Mouse (Mus musculus) intestine, embryonic 14.5 days (tissue): ENCODE results near the gene Gpr139. TPM values are rescaled to one million over a fixed set of nuclear protein-coding genes. Genes with fewer than 3 reads are reported as not detected.
A peak's percentile ranks its signal among the peaks of the same experiment; 100 is the strongest.

Experiments used
- ATAC-seq: fragments of 200-750 bp; cut with Nextera tagmentation; replicated peaks from 2 replicates; pipeline ENCODE4 v1.8.0; 2017; ENCODE audit warnings: low read depth, moderate number of reproducible peaks, moderate TSS enrichment, moderate library complexity; ENCODE audit not compliant: low FRiP score, low TSS enrichment
- DNase-seq: peaks from one replicate; pipeline ENCODE4 v3.0.0-alpha.2; 2018; ENCODE audit warnings: low spot score
- H3K27ac ChIP-seq: fragments of 300-500 bp; sonication (generic); 2 replicates; pipeline ENCODE4 v1.5.1; 2014; ENCODE audit warnings: low read depth, mild to moderate bottlenecking, control low read depth
- H3K27me3 ChIP-seq: fragments of 300-500 bp; sonication (generic); replicated peaks from 2 replicates; pipeline ENCODE4 v1.6.1; 2014; ENCODE audit warnings: low read length, control low read depth; ENCODE audit not compliant: control insufficient read depth, insufficient read depth
- H3K36me3 ChIP-seq: fragments of 300-500 bp; sonication (generic); 2 replicates; pipeline ENCODE4 v1.6.1; 2014; ENCODE audit warnings: low read length, control low read depth; ENCODE audit not compliant: control insufficient read depth, insufficient read depth
- H3K4me1 ChIP-seq: fragments of 300-500 bp; sonication (generic); replicated peaks from 2 replicates; pipeline ENCODE4 v1.6.1; 2014; ENCODE audit warnings: low read length, control low read depth, mixed read lengths; ENCODE audit not compliant: control insufficient read depth, insufficient read depth
- H3K4me2 ChIP-seq: fragments of 300-500 bp; sonication (generic); 2 replicates; pipeline ENCODE4 v1.6.1; 2014; ENCODE audit warnings: low read length
- H3K4me3 ChIP-seq: fragments of 300-500 bp; sonication (generic); 2 replicates; pipeline ENCODE4 v1.5.1; 2014; ENCODE audit warnings: low read depth, low read length, control low read depth, mixed read lengths
- H3K9ac ChIP-seq: fragments of 300-500 bp; sonication (generic); 2 replicates; pipeline ENCODE4 v1.6.1; 2014; ENCODE audit warnings: mild to moderate bottlenecking, low read length
- H3K9me3 ChIP-seq: fragments of 300-500 bp; sonication (generic); 2 replicates; pipeline ENCODE4 v1.6.1; 2016; ENCODE audit warnings: low read length, control low read depth; ENCODE audit not compliant: control insufficient read depth
- WGBS: fragments of 180-500 bp; shearing (Covaris S2); extraction: QIAGEN DNeasy Blood & Tissue Kit; methylation state at CpG from one replicate; pipeline ENCODE4 v1.1.7; 2014; 5-methylcytosine and 5-hydroxymethylcytosine counted together
- polyA plus RNA-seq: library from polyadenylated mRNA; unstranded; fragments of >200 nt; fragmentation: Nextera tagmentation; extraction: Ambion mirVana; gene quantifications from 2 replicates; pipeline ENCODE4 v1.2.1, GENCODE M21; 2014

Gpr139 gene
- 0.04 TPM in 1 of 2 replicates, not detected in the other for polyA plus RNA-seq

DNA sequence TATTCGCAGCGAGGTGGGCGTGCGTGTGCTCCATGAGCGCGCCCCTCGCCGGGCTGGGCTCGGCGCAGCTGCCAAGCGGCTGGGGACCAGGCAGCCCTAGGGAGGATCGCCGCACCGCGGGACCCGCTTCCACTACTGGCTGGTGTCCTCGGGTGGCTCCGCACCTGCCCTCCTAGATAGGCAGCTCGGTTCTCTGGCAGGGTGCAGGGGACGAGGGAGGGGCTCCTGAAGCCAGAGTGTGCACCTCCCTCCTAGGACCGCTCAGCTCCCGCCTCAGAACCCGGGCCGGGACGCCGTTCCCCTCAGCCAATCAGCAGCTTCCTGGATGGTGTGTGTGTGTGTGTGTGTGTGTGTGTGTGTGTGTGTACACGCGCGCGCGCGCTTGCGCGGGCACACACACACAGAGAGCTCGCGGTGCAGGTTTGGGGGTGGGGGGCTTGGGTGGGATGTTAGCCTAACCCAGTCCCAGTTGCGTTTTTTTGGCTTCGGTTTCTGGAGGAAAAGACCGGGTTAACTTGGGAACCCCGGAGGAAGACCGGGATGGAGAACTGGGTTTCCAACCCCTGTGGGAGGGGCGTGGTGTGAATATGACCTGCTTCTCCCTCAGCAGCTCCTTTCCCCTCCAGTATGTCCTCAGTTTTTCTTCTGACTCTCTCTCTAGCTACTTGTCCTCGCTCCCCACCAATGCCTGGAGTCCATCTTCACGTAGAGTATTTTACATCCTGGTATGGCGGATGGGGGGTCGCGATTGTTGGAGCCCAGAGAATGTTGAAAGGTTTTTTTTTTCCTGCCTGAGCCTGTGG lies at the start of gene Gpr139:
Gene Gpr139, minus strand, starts transcription at position 263 of the 803 bp plus-strand sequence.
- Histone ChIP-seq H3K4me2 (peak within 1 kb of the TSS; percentile 82), H3K27me3 (peaks cover 50% of the 10 kb centered on the region), H3K27ac (no peak within 1 kb of the TSS), H3K4me1 (no peaks in the 10 kb centered on the region), H3K9ac (no peak within 1 kb of the TSS), H3K4me3 (peak within 1 kb of the TSS; percentile 42), H3K36me3 (no peaks in the 10 kb centered on the region), H3K9me3 (no peaks in the 10 kb centered on the region)
- WGBS: under 1% methylated on average over 47 of the region's 47 CpGs
- peak; percentile 56 for DNase-seq
- peak; percentile 84 for ATAC-seq

- no peaks in the 10 kb centered on the region for H3K4me1 ChIP-seq
- H3K4me2 ChIP-seq: no peak overlapping the region
- H3K36me3 ChIP-seq: no peaks in the 10 kb centered on the region
- 74% methylated on average over 3 of the region's 3 CpGs for WGBS
- no peak overlapping the region for H3K27ac ChIP-seq
- H3K27me3 ChIP-seq: no peaks in the 10 kb centered on the region
- ATAC-seq: no peak
- DNase-seq: no peak
- no peak overlapping the region for H3K4me3 ChIP-seq
- no peaks in the 10 kb centered on the region for H3K9me3 ChIP-seq
- no peak overlapping the region for H3K9ac ChIP-seq
Measured at GRCm38 (mm10) chr7:119230971-119231370, 46.6 kb upstream of the Gpr139 start.

- Histone ChIP-seq H3K4me2 (no peak overlapping the region), H3K36me3 (no peaks in the 10 kb centered on the region), H3K9ac (no peak overlapping the region), H3K27me3 (no peaks in the 10 kb centered on the region), H3K9me3 (no peaks in the 10 kb centered on the region), H3K4me3 (no peak overlapping the region), H3K4me1 (no peaks in the 10 kb centered on the region), H3K27ac (no peak overlapping the region)
- ATAC-seq (no peak), DNase-seq (no peak)
- 83% methylated on average over 4 of the region's 4 CpGs for WGBS
Measured at GRCm38 (mm10) chr7:119222706-119223105, 38.3 kb upstream of the Gpr139 start.

DNA sequence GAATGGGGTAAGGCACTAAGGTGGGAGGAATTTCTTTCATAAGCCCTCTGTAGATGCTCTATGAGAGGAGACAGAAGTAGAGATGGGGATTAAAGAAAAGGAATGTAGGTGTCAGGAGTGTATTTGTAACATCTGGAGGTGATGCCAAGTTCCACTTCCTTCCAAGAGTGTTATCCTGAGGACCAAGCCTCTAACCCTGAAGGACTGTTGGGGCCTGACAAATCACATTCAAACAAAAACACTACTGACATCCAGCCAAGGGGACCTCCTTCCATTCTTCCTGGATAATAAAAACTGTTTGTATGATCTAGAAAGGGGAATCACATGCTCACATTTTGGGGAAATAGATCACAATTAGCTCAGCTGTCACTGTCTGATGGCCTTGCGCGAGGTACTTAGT lies 34.7 kb upstream of the Gpr139 start:
- Histone ChIP-seq H3K9me3 (no peaks in the 10 kb centered on the region), H3K36me3 (no peaks in the 10 kb centered on the region), H3K9ac (no peak overlapping the region), H3K4me1 (no peaks in the 10 kb centered on the region), H3K27ac (no peak overlapping the region), H3K4me3 (no peak overlapping the region), H3K4me2 (no peak overlapping the region), H3K27me3 (no peaks in the 10 kb centered on the region)
- ATAC-seq (no peak), DNase-seq (no peak)
- WGBS: 89% methylated on average over 2 of the region's 2 CpGs

DNA sequence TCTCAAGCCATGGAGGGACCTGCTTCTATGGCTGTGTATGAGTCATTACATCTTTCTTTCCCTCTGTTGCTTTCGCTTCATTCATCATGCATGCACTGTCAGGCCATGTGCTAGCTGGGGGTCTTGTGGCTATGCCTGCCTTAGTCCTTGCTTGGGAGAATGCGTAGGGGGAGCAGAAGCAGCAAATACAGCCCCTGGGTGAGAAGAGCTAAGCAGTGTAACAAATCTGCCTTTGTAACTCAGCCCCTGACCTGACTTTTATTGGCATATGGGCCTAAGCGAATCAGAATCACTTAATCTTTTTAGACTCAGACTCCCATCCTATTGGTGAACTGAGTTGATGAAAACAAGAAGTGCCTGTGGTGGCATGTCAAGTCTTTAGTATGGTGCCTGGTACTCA lies 22.8 kb upstream of the Gpr139 start:
- Histone ChIP-seq H3K27me3 (no peaks in the 10 kb centered on the region), H3K4me2 (no peak overlapping the region), H3K4me1 (no peaks in the 10 kb centered on the region), H3K9me3 (no peaks in the 10 kb centered on the region), H3K9ac (no peak overlapping the region), H3K4me3 (no peak overlapping the region), H3K27ac (no peak overlapping the region), H3K36me3 (no peaks in the 10 kb centered on the region)
- no peak for ATAC-seq
- 86% methylated on average over 3 of the region's 3 CpGs for WGBS
- DNase-seq: no peak

GRCm38 (mm10) chr7:119186374-119186773 lies 2.0 kb upstream of the Gpr139 start:
- H3K4me3 ChIP-seq: no peak overlapping the region
- 15% methylated on average over 11 of the region's 11 CpGs for WGBS
- H3K27me3 ChIP-seq: peaks cover 50% of the 10 kb centered on the region
- no peak overlapping the region for H3K9ac ChIP-seq
- H3K9me3 ChIP-seq: no peaks in the 10 kb centered on the region
- H3K27ac ChIP-seq: no peak overlapping the region
- no peaks in the 10 kb centered on the region for H3K4me1 ChIP-seq
- ATAC-seq: no peak
- DNase-seq: peak; percentile 56
- H3K4me2 ChIP-seq: no peak overlapping the region
- H3K36me3 ChIP-seq: no peaks in the 10 kb centered on the region

- 5% methylated on average over 23 of the region's 23 CpGs for WGBS
- Histone ChIP-seq H3K9ac (no peak overlapping the region), H3K36me3 (no peaks in the 10 kb centered on the region), H3K9me3 (no peaks in the 10 kb centered on the region), H3K4me2 (peak overlapping the region; percentile 82), H3K4me3 (peak overlapping the region; percentile 42; the same call in 1 of the 2 replicates), H3K27ac (no peak overlapping the region), H3K27me3 (peaks cover 50% of the 10 kb centered on the region), H3K4me1 (no peaks in the 10 kb centered on the region)
- peak; percentile 50 for DNase-seq
- no peak for ATAC-seq
Measured at GRCm38 (mm10) chr7:119185181-119185940, 958 bp upstream of the Gpr139 start.

DNA sequence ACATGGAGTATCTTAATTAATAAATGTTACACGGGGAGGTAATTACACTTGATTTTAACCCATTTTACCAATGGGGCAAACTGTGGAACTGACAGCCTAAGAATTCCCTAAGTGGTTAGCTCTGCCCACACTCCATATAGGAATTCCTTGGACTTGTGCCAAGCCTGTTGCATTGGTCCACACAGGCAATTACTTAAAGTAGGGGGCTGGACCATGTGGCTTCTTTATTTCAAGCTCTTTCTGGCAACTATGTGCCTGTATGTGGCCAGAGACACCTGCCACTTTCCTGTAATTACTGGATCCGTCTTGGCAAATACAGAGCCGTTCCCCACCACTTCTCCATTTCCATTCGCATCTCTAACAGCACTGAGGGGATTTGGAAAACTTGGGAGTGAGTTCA lies 3.4 kb downstream of the Gpr139 start:
- WGBS: 63% methylated on average over 4 of the region's 4 CpGs
- Histone ChIP-seq H3K27me3 (peaks cover 44% of the 10 kb centered on the region), H3K4me1 (no peaks in the 10 kb centered on the region), H3K9ac (no peak overlapping the region), H3K4me3 (no peak overlapping the region), H3K36me3 (no peaks in the 10 kb centered on the region), H3K9me3 (no peaks in the 10 kb centered on the region), H3K27ac (no peak overlapping the region), H3K4me2 (no peak overlapping the region)
- ATAC-seq: no peak
- no peak for DNase-seq
